Mouse (Mus musculus) frontal cortex, postnatal 36 days (tissue): ENCODE results near the gene Msh4.

ENCODE experiments used
- DNase-seq, 2 experiments: peaks; one replicate each; pipeline ENCODE4 v3.0.0; 2022; ENCODE audit warnings: low spot score in 2 of 2

The Msh4 gene

DNA sequence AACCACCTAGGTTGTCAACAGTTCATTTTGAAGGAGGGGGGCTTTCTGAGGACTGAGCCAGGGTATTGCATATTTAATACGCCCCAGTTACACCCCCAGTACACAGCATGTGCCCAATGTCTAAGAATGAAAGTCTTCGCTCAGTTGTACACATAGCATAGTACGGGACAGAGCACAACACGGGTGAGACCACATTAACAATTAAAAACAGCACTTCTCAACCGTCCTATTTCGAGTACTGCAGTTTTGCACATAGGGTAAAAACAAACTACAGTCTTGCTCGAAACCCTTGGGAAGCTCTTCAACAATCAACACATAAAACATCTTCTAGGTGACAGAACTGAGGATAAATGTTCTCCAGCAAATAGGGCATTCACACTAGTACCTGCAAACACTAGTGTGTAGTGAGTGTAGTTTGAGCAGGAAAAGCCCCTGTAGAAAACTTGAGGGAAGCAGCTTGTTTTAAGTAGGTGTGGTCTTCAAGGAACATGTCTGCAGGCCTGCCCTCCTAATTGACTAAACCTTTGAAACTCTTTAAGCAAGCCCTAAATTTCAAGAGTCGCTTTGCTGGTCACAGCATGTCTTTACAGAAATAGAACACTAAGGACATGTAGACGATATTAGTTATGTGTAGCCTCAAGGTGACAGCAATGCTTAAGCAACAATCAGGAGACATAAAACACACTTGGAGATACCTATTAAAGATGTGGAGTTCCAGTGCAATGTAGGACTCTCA, at the start of gene Msh4:
Gene Msh4, minus strand, starts transcription at position 3 of the 736 bp plus-strand sequence.
- DNase-seq: no peak

DNA sequence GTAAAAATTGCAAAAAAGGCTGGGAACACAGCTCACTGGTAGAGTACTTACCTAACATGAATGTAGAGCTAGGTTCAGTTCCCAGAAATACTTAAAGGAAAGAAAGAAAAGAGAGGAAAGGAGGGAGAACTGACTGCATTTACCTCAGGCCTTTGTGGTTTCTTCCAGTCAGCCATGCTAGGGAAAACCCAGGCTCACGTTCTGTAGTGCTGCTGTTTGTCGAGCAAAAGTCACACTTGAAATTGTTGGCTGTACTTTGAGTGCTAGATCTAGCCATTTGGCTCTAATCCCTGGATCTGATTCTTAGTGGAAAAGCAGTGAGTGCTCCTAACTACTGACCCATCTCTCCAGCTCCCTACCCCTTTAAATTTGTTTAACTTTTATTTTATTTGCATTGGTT, 42.2 kb upstream of the Msh4 start:
- no peak for DNase-seq

DNA sequence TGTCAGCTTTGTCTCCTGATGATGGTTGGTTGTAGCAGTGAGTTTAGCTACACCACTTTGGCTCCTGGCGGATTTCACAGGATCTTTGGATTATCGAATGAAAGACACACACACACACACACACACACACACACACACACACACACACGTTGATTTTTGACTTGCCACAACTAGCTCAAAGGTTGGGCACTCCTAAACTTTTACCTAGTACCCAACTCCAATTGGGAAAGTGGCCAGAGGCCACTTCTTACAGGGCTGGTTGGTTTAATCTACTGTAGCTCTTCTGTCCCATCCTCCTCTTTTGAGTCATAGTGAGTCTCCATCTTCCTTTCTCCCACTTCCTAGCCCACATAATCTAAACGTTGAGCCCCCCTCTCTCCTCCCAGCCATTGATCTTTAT, 41.3 kb upstream of the Msh4 start:
- no peak for DNase-seq

DNA sequence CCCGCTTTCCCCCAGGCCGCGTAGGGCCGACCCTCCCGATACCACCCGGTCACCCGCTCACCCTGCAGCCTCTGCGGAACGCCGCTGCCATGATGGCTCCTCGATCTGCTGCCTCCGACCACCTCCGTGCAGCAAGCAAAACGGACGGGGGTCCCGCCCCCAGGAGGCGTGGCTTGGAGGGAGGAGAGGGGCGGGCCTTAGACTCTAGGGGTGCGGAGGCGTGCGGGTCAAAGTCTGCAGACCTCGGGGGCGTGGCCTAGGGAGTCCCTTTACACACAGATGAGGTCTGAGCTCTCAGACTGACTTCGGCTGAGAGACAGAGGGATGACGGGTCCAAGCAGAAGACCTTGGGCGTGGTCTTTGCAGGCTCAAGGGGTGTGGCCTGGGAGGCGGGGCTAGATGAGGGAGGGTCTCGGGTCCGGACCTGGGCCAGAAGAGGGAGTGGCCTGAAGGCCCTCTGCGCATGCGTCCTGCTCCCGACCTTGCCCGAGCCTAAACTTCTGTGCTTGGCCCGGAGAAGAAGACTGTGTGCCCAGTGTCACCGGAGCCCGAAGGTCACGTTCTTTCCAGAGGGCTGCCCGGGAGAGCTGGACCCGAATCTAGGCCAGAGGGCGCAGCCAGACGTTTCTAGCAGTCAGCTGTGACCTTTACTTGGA, 38.5 kb upstream of the Msh4 start, which contains the start of gene Acadm:
Gene Acadm, minus strand, starts transcription at position 298 of the 656 bp plus-strand sequence.
- peak; percentile 91 to 92 for DNase-seq

DNA sequence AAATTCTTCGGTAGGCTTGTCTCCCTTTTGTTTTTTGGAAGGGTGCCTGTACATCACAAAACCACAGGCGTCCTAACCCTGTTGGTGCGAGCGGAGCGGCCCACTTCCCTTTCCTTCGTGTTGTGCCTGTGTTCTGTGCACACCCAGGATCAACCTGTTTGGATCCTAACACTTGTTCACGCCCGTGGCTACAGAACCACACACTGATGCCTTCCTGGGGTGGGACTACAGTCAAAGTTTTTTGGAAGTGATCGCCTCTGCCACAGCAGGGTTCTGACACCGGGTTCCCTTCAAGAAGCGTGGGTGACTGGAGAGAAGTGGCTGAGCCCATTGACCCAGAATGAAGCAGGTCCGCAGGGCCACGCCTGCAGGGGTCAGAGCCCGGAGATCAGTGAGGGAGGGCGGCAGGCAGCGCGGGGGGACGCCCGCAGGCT, 38.0 kb upstream of the Msh4 start:
- no peak for DNase-seq

DNA sequence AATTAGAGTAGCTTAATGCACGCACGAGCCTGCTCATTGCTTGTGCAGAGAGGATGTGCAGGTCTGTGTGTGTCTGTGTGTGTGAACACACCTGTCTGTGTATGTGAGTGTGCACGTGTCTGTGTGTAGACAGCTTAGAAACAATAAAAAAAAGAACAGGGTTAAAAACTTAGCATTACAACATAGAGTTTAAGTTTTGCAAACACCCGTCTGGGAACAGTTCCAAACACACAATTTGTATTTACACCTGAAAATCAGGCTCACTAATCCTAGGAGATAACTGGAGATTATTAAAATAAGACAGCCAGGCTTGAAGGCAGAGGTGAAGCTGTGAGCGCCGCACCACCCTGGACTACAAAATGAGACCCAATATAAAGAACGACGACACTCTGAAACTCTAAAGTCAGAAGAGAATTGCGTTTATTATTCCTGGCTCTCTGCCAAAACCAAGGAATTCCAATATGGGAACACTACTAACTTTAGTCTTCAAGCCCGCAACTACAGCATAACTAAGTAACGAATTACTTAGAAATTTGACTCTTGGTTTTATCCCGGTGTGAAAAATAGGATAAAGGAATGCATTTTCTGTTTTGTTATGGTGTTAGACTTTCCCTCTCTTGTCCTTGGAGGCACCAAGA, 37.2 kb upstream of the Msh4 start:
- no peak for DNase-seq

DNA sequence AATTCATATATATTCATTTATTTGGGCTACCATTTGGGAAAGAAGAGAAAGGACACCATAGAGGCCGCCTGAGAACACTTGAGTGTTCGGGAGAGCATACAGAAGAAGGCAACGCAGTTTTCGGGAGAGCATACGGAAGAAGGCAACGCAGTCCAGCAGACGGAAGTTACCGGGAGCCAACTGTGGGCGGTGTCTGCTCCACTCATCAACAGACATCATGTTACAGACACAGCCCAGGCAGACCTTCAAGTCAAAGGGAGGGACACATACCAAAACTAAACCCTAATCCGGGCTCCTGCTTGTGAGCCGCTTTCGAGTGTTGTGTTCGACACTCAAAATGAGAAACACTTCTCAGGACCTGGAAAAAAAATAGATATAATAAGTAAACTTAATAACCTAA, 35.7 kb upstream of the Msh4 start:
- DNase-seq: no peak

DNA sequence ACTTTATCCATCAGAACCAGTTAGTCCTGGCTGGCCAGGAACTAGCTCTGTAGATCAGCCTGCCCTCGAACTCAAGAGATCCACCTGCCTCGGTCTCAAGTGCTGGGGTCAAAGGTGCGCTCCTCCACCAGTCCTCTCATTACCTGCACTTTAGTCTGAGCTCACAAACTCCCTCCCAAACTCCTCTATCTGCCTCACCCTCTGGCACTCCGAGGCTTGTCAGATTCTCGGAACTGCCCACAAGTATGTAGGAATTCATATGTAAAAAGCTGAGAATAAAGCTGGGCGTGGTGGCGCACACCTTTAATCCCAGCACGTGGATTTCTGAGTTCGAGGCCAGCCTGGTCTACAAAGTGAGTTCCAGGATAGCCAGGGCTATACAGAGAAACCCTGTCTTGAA, 34.5 kb upstream of the Msh4 start:
- DNase-seq: no peak

DNA sequence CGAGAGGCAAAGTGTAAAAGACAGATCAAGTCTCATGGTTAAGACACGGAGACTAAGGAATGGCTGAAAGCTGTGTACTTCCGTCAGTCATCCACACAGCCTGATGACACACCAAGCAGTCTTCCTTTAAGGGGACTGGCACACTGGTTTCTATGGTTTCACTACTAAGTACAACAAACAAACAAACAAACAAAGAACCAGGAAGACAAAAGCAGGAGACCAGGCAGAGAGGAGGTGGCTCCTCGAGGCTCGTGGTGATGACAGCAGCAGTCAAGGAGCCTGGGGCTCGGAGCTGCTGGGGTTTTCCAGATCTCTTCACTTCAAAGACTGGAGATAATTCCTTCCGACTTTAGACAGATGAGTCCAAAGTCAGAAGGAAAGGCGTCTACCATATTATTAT, 34.1 kb upstream of the Msh4 start:
- no peak for DNase-seq

DNA sequence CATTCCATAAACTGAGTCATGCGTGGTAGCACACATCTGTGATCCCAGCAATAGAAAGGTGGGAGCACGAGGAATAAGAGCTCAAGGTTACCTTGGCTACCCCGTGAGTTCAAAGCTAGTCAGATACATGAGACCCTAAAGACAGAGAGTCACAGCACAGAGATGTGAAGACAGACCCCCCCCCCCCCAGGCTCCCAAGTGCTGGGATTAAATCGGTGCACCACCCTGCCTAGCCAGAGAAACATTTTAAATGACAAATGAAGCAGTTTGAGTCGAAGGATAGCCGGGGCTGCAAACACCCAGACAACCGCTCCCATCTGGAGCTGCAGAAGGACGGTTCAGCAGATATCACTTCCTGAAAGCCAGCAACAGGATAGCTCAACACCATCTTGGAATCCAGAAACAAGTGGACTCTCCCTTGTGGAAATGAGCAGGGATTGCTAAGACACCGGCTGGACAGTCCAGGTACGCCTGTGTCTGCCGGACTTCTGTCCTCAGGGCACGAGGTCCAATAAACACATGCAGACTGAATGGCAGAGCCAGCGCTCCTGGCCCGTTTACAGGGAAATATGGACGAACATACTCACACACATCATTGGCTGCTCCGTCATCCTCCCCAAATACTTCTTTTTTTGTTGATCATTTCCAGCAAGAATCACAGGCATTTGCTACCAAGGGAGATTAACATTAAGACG, 31.3 kb upstream of the Msh4 start:
- DNase-seq: no peak

DNA sequence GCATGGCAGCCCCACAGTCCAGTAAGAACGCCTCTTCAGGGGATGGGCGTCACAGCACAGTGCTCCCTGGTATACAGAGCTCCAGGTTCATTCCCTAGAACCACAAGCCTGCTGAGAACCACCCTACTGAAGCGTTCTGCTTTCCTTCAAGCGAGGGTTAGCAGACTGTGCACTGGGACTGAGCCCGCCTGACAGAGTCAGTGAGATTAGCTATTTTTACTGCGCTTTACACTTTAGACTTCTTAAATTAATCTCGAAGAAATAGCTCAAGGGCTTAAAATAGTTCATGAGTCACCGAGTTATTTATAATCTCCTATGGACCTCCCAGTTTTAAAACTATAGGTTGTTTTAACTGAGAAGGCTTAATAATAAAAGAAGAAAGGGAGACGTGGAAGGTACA, 29.9 kb upstream of the Msh4 start:
- DNase-seq: no peak

DNA sequence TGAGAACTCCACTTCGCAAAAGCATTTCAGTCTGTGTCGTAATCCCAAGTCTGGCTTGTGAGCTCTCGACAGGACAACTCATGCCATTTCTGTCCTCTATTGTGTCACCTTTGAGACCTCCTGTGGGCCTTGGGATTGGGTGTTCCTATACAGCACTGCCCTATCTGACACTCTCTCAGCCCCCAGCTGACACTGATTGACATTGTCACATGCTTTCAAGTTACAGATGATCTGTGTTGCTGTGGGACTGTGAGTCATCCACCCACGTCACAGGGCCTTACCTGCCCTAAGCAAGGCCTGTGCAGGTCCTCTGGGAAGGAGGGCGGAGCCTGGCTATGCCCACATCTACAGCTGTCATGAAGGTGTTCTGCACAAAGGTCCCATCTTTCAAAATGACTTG, 26.5 kb upstream of the Msh4 start:
- no peak for DNase-seq

DNA sequence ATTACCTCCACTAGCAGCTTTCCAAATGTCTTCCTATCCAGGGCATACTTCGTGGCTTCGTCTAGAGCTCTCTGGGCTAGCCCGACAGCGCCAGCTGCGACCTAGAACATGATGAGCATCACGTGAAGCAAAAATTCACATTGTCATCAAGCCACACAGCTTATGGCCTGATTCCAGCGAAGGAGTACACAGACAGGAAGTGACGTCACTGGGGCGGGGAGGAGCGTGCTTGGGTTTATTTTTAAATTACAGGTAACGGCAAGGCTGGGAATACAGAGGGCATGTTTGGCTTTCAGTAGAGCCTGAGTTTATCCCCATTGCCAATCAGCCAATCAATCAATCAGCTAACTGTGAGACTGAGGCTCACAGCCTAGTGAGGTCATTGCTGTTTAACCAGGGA, 23.6 kb upstream of the Msh4 start:
- DNase-seq: no peak

DNA sequence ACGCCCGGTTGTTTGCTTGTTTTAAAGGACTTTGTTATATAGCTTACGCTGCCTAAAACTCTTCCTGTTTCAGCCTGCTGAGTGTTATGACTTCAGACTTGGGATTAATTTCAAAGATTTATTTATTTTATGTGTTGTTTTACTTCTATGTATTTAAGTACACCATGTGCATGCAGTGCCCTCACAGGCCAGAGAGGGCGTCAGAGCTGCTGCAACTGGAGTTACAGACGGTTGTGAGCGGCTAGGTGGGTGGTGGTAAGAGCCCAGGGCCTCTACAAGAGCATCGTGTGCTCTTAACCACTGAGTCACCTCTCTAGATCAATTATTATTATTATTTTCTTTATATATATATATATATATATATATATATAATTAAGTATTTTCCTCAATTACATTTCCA, 20.4 kb upstream of the Msh4 start:
- DNase-seq: no peak

DNA sequence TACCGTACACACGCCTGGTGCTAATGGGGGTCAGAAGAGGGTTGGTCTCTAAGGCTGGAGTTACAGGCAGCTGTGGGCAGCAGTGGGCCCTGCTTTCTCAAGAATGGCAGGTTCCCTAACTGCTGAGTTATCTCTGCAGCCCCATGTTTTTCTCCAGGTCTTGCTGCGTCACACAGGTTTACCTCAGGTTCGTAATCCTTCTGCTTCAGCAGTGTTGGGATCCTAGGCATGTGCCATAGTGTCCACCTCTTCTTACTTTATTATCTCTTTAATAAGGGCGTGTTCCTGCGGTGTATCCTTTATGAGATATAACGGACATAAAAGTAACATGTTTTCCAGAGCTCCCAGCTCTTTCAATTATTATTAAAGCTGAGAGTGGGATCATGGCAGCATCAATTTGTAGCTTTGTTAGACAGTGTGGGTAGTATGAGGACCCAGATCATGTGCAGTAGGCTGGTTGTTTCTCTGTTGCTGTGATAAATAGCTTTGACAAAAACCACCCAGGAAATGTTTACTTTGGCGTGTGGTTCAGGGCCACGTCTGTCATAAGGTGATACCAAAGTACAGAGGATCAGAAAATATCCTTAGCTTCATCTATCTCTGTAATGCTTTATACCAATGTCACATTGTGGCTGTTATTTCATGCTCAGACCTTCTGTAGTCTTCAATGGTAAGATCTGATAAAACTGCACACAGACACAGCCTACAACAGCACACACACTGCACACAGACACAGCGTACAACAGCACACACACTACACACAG, 15.4 kb upstream of the Msh4 start:
- DNase-seq: no peak

DNA sequence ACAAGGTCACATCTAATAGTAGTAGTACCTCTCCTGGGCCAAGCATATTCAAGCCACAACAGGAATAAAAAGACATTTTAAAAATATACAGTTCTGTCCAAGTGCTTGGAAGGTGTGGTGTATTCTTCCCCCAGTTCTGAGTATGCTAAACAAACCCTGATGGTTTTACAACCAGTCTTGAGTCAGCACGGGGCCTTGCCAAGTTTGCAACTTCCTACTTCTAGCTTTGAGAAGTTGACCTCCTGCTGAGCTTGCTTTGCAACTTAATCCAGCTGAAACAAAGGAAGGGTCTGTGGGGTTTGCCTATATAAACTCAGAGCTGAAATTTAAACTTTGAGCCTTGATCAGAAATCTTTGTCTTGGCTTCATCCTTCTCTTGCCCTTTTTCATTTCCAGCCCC, 11.3 kb upstream of the Msh4 start:
- DNase-seq: no peak

DNA sequence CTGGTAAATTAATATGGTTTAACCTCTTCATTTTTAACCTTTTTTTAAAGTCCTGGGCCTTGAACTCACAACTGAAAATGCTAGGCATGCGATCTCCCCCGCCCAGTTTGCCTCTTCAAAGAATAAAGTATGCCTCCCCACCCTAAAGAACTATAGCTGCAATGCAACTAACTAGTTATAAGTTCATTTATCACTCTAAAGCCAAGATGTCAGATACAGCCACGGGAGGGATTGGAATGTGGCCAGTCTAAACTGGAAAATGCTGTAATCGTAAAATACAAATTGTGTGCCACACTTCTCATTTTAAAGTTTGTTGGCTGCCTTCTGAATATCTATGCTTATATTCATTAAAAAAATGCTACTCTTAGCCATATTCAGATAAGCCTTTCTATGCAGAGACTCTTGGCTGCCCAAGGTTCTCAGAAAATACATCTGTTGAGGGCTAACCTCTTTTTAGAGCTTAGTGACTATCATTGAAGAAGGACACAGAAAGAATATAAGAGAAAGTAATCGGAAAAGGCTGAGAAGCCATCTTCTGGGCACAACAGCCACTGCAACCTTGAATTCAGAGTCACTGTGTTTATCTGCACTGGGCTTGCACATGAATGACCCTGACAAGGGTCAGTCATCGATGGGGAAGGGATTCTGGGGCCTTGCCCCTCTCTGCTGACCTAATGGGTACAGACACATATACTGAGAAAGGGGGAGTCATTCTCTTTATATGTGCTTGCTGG, 7.7 kb upstream of the Msh4 start:
- no peak for DNase-seq

DNA sequence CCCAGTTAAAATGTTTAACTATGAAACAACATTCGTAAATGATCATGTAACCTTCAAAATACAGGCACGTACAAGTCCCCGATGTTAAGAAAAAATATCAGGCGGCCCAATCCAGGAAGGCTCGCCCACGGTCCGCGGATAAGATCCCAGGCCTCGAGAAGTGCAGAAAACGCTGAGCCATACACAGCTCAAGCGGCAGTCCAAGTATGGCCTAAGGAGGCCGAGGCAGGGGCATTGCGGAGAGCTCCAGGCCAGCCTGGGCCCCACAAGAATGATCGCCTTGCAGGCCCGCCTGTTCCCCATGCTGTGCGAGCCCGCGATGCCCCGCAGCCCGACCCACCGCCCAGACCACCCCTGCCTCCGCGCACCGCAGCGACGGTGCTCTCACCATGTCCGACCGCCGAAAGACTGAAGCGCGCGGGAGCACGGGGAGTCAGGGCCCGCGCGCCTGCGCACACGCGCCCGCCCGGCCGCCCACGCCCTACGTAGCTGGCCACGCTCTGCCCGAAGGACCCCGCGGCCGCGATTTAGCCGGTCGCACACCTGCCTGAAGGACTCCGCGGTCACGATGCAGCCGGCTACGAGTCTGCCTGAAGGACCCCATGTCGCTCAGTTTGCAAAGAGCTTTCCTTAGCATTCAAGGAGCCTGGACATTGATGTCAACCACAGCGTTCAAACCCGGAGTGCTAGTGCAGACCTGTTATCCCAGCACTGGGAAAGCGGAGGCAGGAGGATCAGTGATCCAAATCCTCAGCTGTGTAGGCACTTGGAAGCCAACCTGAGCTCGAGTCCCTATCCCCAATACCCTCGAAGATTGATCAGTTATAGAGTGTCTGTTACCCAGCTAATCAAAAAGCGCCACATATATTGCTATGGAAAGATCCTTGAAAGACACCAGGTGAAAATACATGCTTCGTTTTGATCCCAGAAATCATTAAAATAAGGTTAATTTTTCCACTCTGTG, 6.9 kb upstream of the Msh4 start, which contains the start of gene Rabggtb:
Gene Rabggtb, minus strand, starts transcription at position 464 of the 964 bp plus-strand sequence.
- peak; percentile 95 to 97 for DNase-seq

DNA sequence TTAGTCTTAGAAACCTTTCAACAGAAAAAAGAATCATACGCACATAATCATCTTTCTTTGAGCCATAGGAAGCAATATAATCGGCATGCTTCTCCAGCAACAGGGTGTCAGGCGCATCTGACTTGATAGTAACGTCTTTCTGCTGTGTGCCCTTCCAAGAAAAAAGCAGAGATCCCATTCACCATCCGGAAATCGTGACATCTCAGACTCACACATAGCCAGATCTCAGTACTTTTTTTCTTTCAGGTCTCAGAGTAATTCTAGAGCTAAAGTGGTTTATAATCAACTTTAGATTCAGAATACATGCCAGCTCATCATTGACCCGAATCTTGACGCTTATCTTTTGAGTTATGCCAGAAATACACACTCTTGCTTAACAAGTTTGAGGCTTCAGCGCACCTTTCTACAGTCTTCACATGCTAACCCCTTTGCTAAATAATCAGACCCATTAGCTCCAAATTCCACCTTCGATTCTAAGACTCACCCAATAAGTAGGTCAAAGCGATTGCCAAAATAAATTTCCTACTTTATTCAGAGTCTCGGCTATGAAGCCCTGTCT, 6.0 kb upstream of the Msh4 start:
- no peak for DNase-seq
